Mouse (Mus musculus) bone marrow, adult 2 months (tissue): ENCODE measurements around the gene Gm16181.

Source experiments
- CTCF ChIP-seq: fragments of 200-500 bp; IDR thresholded peaks from 2 replicates; pipeline ENCODE4 v1.5.1; 2011; ENCODE audit warnings: low read length, control low read depth; ENCODE audit not compliant: control insufficient read depth, insufficient read depth
- POLR2A ChIP-seq: fragments of 200-500 bp; IDR thresholded peaks from 2 replicates; pipeline ENCODE4 v1.6.1; 2011; ENCODE audit warnings: low read depth, mild to moderate bottlenecking, control low read depth, low read length, borderline replicate concordance; ENCODE audit not compliant: control insufficient read depth

DNA sequence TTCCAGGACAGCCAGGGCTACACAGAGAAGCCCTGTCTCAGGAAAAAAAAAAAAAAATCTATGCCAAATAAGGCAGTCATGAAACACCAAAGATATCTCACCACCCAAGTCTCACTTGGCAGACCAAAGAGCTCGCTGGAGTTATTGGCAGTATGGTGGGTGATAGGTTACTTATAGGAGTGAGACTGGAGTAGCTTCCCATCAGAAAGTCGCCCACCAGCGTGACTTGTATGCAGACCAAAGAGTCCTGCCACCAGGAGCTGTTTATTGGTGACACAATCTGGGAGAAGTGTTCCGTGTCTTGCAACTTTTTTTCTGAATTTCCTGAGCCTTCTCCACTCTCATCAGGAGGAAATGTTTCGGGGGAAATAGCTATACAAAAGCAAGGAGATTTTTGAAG is 19.1 kb downstream of the Gm16181 start:
- TF ChIP-seq CTCF (no peak), POLR2A (no peak)
